Mouse (Mus musculus) lung, adult 18-20 months (tissue): ENCODE data around the gene Csk.
A peak's percentile ranks its signal among the peaks of the same experiment; 100 is the strongest.

ENCODE experiments used
- DNase-seq, 2 experiments: peaks; one replicate each; pipeline ENCODE4 v3.0.0; 2022; ENCODE audit warnings: mixed read lengths in 2 of 2

Csk gene

GRCm38 (mm10) chr9:57653283-57653682, at the start of gene Csk:
Csk (minus strand) TSS chr9:57653631.
- no peak for DNase-seq

GRCm38 (mm10) chr9:57698466-57699150, 45.2 kb upstream of the Csk start:
- no peak for DNase-seq

GRCm38 (mm10) chr9:57697380-57697779, 43.9 kb upstream of the Csk start:
- DNase-seq = no peak

GRCm38 (mm10) chr9:57696380-57697285, 43.2 kb upstream of the Csk start:
- DNase-seq = peak; percentile 28 to 56

GRCm38 (mm10) chr9:57694108-57694507, 40.7 kb upstream of the Csk start:
- no peak for DNase-seq

- no peak for DNase-seq
Observed at GRCm38 (mm10) chr9:57688606-57689005, 35.2 kb upstream of the Csk start.

- peak; percentile 47 to 55 for DNase-seq
Observed at GRCm38 (mm10) chr9:57688158-57688557, 34.7 kb upstream of the Csk start.

- no peak for DNase-seq
Observed at GRCm38 (mm10) chr9:57687751-57688150, 34.3 kb upstream of the Csk start, which contains the start of gene Cyp1a1. Cyp1a1 (plus strand) TSS chr9:57687928.

- DNase-seq = no peak
Observed at GRCm38 (mm10) chr9:57686011-57686410, 32.6 kb upstream of the Csk start.

- no peak for DNase-seq
Observed at GRCm38 (mm10) chr9:57683520-57683919, 30.1 kb upstream of the Csk start, which contains the start of gene Cyp1a2. Cyp1a2 (minus strand) TSS chr9:57683703.

- DNase-seq = no peak
Observed at GRCm38 (mm10) chr9:57681411-57681810, 28.0 kb upstream of the Csk start.

- no peak for DNase-seq
Observed at GRCm38 (mm10) chr9:57671500-57671899, 18.1 kb upstream of the Csk start.

GRCm38 (mm10) chr9:57671037-57671436, 17.6 kb upstream of the Csk start:
- no peak for DNase-seq

- DNase-seq = no peak
Observed at GRCm38 (mm10) chr9:57669566-57669965, 16.1 kb upstream of the Csk start.

GRCm38 (mm10) chr9:57668277-57668676, 14.8 kb upstream of the Csk start:
- DNase-seq = no peak

GRCm38 (mm10) chr9:57667817-57668216, 14.4 kb upstream of the Csk start:
- peak; percentile 55 to 76 for DNase-seq

GRCm38 (mm10) chr9:57667136-57667535, 13.7 kb upstream of the Csk start:
- no peak for DNase-seq

GRCm38 (mm10) chr9:57666536-57666935, 13.1 kb upstream of the Csk start:
- DNase-seq = no peak

GRCm38 (mm10) chr9:57664616-57665015, 11.2 kb upstream of the Csk start:
- no peak for DNase-seq

GRCm38 (mm10) chr9:57661552-57661951, 8.1 kb upstream of the Csk start:
- no peak for DNase-seq

GRCm38 (mm10) chr9:57660501-57660900, 7.1 kb upstream of the Csk start:
- DNase-seq = no peak

GRCm38 (mm10) chr9:57659774-57660173, 6.3 kb upstream of the Csk start:
- DNase-seq = peak; percentile 76 to 84

- DNase-seq = no peak
Observed at GRCm38 (mm10) chr9:57658970-57659369, 5.5 kb upstream of the Csk start.

GRCm38 (mm10) chr9:57657843-57658242, 4.4 kb upstream of the Csk start:
- DNase-seq = no peak
